9 mouse cellular contexts compared by ENCODE assay signal in the genomic region with DNA sequence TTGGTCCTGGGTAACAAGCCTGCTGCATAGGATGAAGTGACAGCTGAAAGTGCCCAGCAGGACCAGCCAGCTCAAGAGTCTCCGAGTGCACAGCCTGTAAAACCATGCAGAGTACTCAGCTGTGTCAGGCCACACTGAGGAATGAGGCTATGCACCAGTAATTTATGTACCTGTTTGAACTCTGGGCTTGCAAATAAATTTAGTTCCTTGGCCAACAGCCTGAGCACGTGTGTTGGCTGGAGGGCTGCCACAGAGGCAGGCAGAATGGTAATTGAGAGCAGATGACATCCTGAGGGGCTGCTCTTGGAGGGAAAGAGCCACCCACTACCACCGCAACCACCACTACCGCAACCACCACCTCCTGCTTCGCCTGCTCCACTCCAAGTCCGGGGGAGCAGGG.
DNase-seq lines count a peak whose midpoint lies in the region; ATAC-seq lines count a peak whose summit lies in the region.
"Had no signal": no experiment of that assay in that cellular context is flagged by ENCODE, and none has a peak within 500 bp of the region (broad histone marks: within the 10 kb centered on the region; RNA-seq: fewer than 3 reads in every experiment).

No protein-coding gene starts in this region.

- DNase-seq in embryonic facial prominence, embryonic 10.5 days (ENCODE audit: low spot score) = peak; percentile 45
- DNase-seq in spleen, adult 18-20 months = no peak
- DNase-seq in spleen, postnatal 10 days (ENCODE audit: low spot score in 2 of 2) = no peak

- no peak overlapping the region for H3K4me2 ChIP-seq in kidney, embryonic 14.5 days (replicated peaks; ENCODE audit: low read depth, low read length)
- no peak overlapping the region for H3K4me2 ChIP-seq in neural tube, embryonic 14.5 days (ENCODE audit: low read depth, low read length)
- H3K4me2 ChIP-seq: lung, embryonic 15.5 days had no signal

- H3K4me1 ChIP-seq in megakaryocyte, embryonic 14.5 days = peaks cover 4% of the 10 kb centered on the region
- H3K4me1 ChIP-seq in embryonic facial prominence, embryonic 10.5 days = peaks cover 18% of the 10 kb centered on the region
- H3K4me1 ChIP-seq in kidney, embryonic 14.5 days (ENCODE audit: control insufficient read depth, insufficient read depth, low read length) = peaks cover 43% of the 10 kb centered on the region
- H3K4me1 ChIP-seq in neural tube, embryonic 14.5 days (ENCODE audit: control insufficient read depth, insufficient read depth, low read length) = peaks cover 18% of the 10 kb centered on the region

- WGBS in embryonic facial prominence, embryonic 10.5 days = 40% methylated on average over 6 of the region's 6 CpGs
- 7% methylated on average over 6 of the region's 6 CpGs for WGBS in kidney, embryonic 14.5 days
- WGBS in neural tube, embryonic 14.5 days = 15% methylated on average over 6 of the region's 6 CpGs

- H3K9ac ChIP-seq in kidney, embryonic 14.5 days (ENCODE audit: low read depth, low read length) = no peak overlapping the region
- no peak overlapping the region for H3K9ac ChIP-seq in neural tube, embryonic 14.5 days (replicated peaks; ENCODE audit: low read depth, low read length)
- H3K9ac ChIP-seq: lung, embryonic 15.5 days had no signal

- H3K27me3 ChIP-seq in megakaryocyte, embryonic 14.5 days (replicated peaks) = peaks cover 65% of the 10 kb centered on the region
- peaks cover 58% of the 10 kb centered on the region for H3K27me3 ChIP-seq in embryonic facial prominence, embryonic 10.5 days (replicated peaks; ENCODE audit: low read depth, poor library complexity, severe bottlenecking)
- H3K27me3 ChIP-seq in kidney, embryonic 14.5 days (ENCODE audit: control insufficient read depth, insufficient read depth, low read length) = peaks cover 11% of the 10 kb centered on the region; the same call in 1 of the 2 replicates
- H3K27me3 ChIP-seq in neural tube, embryonic 14.5 days (ENCODE audit: control insufficient read depth, insufficient read depth, low read length) = peaks cover 10% of the 10 kb centered on the region; the same call in 1 of the 2 replicates

- H3K9me3 ChIP-seq in megakaryocyte, embryonic 14.5 days = no peaks in the 10 kb centered on the region
- H3K9me3 ChIP-seq in embryonic facial prominence, embryonic 10.5 days = no peaks in the 10 kb centered on the region
- H3K9me3 ChIP-seq in kidney, embryonic 14.5 days (ENCODE audit: control insufficient read depth, low read length) = no peaks in the 10 kb centered on the region
- H3K9me3 ChIP-seq in neural tube, embryonic 14.5 days (ENCODE audit: control insufficient read depth, low read length) = no peaks in the 10 kb centered on the region
- H3K9me3 ChIP-seq: lung, embryonic 15.5 days had no signal

- H3K27ac ChIP-seq in embryonic facial prominence, embryonic 10.5 days (replicated peaks) = no peak overlapping the region
- H3K27ac ChIP-seq in kidney, embryonic 14.5 days (ENCODE audit: low read depth, low read length) = no peak overlapping the region
- H3K27ac ChIP-seq in neural tube, embryonic 14.5 days (ENCODE audit: low read depth, low read length) = no peak overlapping the region
- H3K27ac ChIP-seq: lung, embryonic 15.5 days had no signal

- ATAC-seq in megakaryocyte, adult 5-6 weeks (ENCODE audit: poor library complexity, severe bottlenecking) = no peak
- peak; percentile 79 for ATAC-seq in kidney, embryonic 14.5 days (ENCODE audit: low FRiP score, low TSS enrichment)
- peak; percentile 65; the same call in 1 of the 2 replicates for ATAC-seq in neural tube, embryonic 14.5 days (ENCODE audit: low read depth)
- no peak for ATAC-seq in CD4-positive, CD25-positive, alpha-beta regulatory T cell, adult 4 months

- no peaks in the 10 kb centered on the region for H3K36me3 ChIP-seq in megakaryocyte, embryonic 14.5 days (replicated peaks; ENCODE audit: low read length)
- H3K36me3 ChIP-seq in embryonic facial prominence, embryonic 10.5 days (replicated peaks) = no peaks in the 10 kb centered on the region
- H3K36me3 ChIP-seq in kidney, embryonic 14.5 days (ENCODE audit: control insufficient read depth, insufficient read depth, low read length) = no peaks in the 10 kb centered on the region
- no peaks in the 10 kb centered on the region for H3K36me3 ChIP-seq in neural tube, embryonic 14.5 days (ENCODE audit: control insufficient read depth, insufficient read depth, low read length)
- H3K36me3 ChIP-seq: lung, embryonic 15.5 days had no signal

- peak overlapping the region; percentile 26 for H3K4me3 ChIP-seq in megakaryocyte, embryonic 14.5 days (replicated peaks)
- no peak overlapping the region for H3K4me3 ChIP-seq in embryonic facial prominence, embryonic 10.5 days
- no peak overlapping the region for H3K4me3 ChIP-seq in kidney, embryonic 14.5 days (ENCODE audit: low read length)
- no peak overlapping the region for H3K4me3 ChIP-seq in neural tube, embryonic 14.5 days (ENCODE audit: low read depth, low read length)
- H3K4me3 ChIP-seq: lung, embryonic 15.5 days had no signal

Comparison
In these comparisons a context has a peak if more than half of its experiments do, and no peak if none do; other contexts are left out.
1. ATAC-seq: peak in kidney, embryonic 14.5 days (single experiment) and neural tube, embryonic 14.5 days (single experiment); none in megakaryocyte, adult 5-6 weeks (single experiment) and CD4-positive, CD25-positive, alpha-beta regulatory T cell, adult 4 months (single experiment).